Mouse (Mus musculus) left cerebral cortex, adult 18-20 months (tissue): Measurements from ENCODE around the gene Elf1. TPM values are rescaled to one million over a fixed set of nuclear protein-coding genes. Genes with fewer than 3 reads are reported as not detected.

ENCODE experiments used
- DNase-seq, 2 experiments: peaks; one replicate each; pipeline ENCODE4 v3.0.0; 2021 to 2022; ENCODE audit warnings: low spot score in 2 of 2, mixed read lengths in 1 of 2
- microRNA-seq, 2 experiments: library from miRNA; unstranded; fragments of <30 nt; microRNA quantifications; one replicate each; pipeline ENCODE4 v1.2.0; 2021
- total RNA-seq, 2 experiments: library from RNA; stranded (reverse); gene quantifications; 2 replicates each; pipeline ENCODE4 v1.2.3; 2021

Elf1 gene
- total RNA-seq, 2 experiments from 2014 or later, result 4.5 to 4.7 TPM

- no peak for DNase-seq
Observed at GRCm38 (mm10) chr14:79621143-79621542, 140.1 kb downstream of the Elf1 start.

Small RNAs within 50 kb of the gene (microRNA-seq; reads per million reads assigned to microRNA genes)
- gene Gm27857, result 0 reads per million in 2 experiments

Other genes with a start within 250 kb of the Elf1 start
- not detected for gene Zfp957, start 233.8 kb upstream of the Elf1 start, total RNA-seq
- 10 to 100 TPM; 29.7 to 33.7 TPM for gene Rgcc, start 179.5 kb upstream of the Elf1 start, total RNA-seq
- gene Naa16, start 90.4 kb upstream of the Elf1 start, total RNA-seq, result 10 to 100 TPM; 12.9 to 16.9 TPM
- 1 to 10 TPM; 5.9 to 6.4 TPM for gene Mtrf1, start 83.4 kb upstream of the Elf1 start, total RNA-seq
- gene Kbtbd7, start 54.7 kb upstream of the Elf1 start, total RNA-seq, result 10 to 100 TPM; 41.5 to 43.3 TPM
- gene Kbtbd6, start 29.4 kb upstream of the Elf1 start, total RNA-seq, result 1 to 10 TPM in 1 of 2 experiments, under 1 TPM in 1; 0.80 to 1.0 TPM
- 10 to 100 TPM; 49.9 to 52.8 TPM for gene Wbp4, start 326 bp downstream of the Elf1 start, total RNA-seq
- gene Sugt1, start 106.5 kb downstream of the Elf1 start, total RNA-seq, result 10 to 100 TPM; 88.2 to 97.0 TPM
- gene Cnmd, start 181.0 kb downstream of the Elf1 start, total RNA-seq, result 1 to 10 TPM; 1.5 to 2.2 TPM